Mouse (Mus musculus) layer of hippocampus, adult 11-12 months (tissue): ENCODE measurements around the gene Serpinb2.
A peak's percentile ranks its signal among the peaks of the same experiment; 100 is the strongest.

Experiments
- DNase-seq: peaks from one replicate; pipeline ENCODE4 v3.0.0; 2022; ENCODE audit warnings: low spot score

Gene Serpinb2

GRCm38 (mm10) chr1:107511252-107511651 is at the start of gene Serpinb2:
Serpinb2 (plus strand) TSS chr1:107511423.
- no peak for DNase-seq

GRCm38 (mm10) chr1:107479909-107480308 is 31.3 kb upstream of the Serpinb2 start:
- no peak for DNase-seq

GRCm38 (mm10) chr1:107481452-107481851 is 29.8 kb upstream of the Serpinb2 start:
- DNase-seq, result peak; percentile 86

- no peak for DNase-seq
These were observed 21.6 kb upstream of the Serpinb2 start for GRCm38 (mm10) chr1:107489577-107489976.

GRCm38 (mm10) chr1:107496789-107497188 is 14.4 kb upstream of the Serpinb2 start:
- no peak for DNase-seq

GRCm38 (mm10) chr1:107502025-107502424 is 9.2 kb upstream of the Serpinb2 start:
- no peak for DNase-seq

- no peak for DNase-seq
These were observed 7.9 kb upstream of the Serpinb2 start for GRCm38 (mm10) chr1:107503294-107503693.

- no peak for DNase-seq
These were observed 5.2 kb upstream of the Serpinb2 start for GRCm38 (mm10) chr1:107505898-107506562.

GRCm38 (mm10) chr1:107512194-107513138 is 1.2 kb downstream of the Serpinb2 start:
- DNase-seq, result no peak

GRCm38 (mm10) chr1:107513530-107513929 is 2.3 kb downstream of the Serpinb2 start:
- DNase-seq, result no peak

GRCm38 (mm10) chr1:107515839-107516498 is 4.7 kb downstream of the Serpinb2 start:
- DNase-seq, result no peak

- no peak for DNase-seq
These were observed 14.4 kb downstream of the Serpinb2 start for GRCm38 (mm10) chr1:107525592-107525991.

- DNase-seq, result no peak
These were observed 17.3 kb downstream of the Serpinb2 start for GRCm38 (mm10) chr1:107528325-107529078.

- no peak for DNase-seq
These were observed 18.3 kb downstream of the Serpinb2 start for GRCm38 (mm10) chr1:107529365-107530052.

- DNase-seq, result no peak
These were observed 22.5 kb downstream of the Serpinb2 start for GRCm38 (mm10) chr1:107533736-107534135.

- no peak for DNase-seq
These were observed 26.2 kb downstream of the Serpinb2 start for GRCm38 (mm10) chr1:107537435-107537834.

GRCm38 (mm10) chr1:107559494-107559893 is 48.3 kb downstream of the Serpinb2 start:
- no peak for DNase-seq

- peak; percentile 9 for DNase-seq
These were observed 50.9 kb downstream of the Serpinb2 start for GRCm38 (mm10) chr1:107562110-107562509.

GRCm38 (mm10) chr1:107565644-107566043 is 54.4 kb downstream of the Serpinb2 start:
- DNase-seq, result no peak

GRCm38 (mm10) chr1:107576094-107576493 is 64.9 kb downstream of the Serpinb2 start:
- DNase-seq, result no peak

- DNase-seq, result no peak
These were observed 66.3 kb downstream of the Serpinb2 start for GRCm38 (mm10) chr1:107577514-107577913.
